Mouse (Mus musculus): ENCODE data around the gene Ppcs.

Ppcs gene

GRCm38 (mm10) chr4:119422294-119422964 lies at the start of gene Ppcs, which contains the start of gene Zmynd12:
Gene Ppcs (minus strand): TSS chr4:119422420.
Gene Zmynd12 (plus strand): TSS chr4:119422814.
- in situ Hi-C loops (cut with MboI; ENCODE audit: low pct_unique_long_range_greater_than_20kb in 1 of 2, low sequenced_read_pairs in 2 of 2, unreplicated experiment in 1 of 2) = no loop called here

GRCm38 (mm10) chr4:119467720-119468380 lies 45.6 kb upstream of the Ppcs start:
- in situ Hi-C loops (cut with MboI; ENCODE audit: low pct_unique_long_range_greater_than_20kb in 1 of 2, low sequenced_read_pairs in 2 of 2, unreplicated experiment in 1 of 2) = no loop called here

- in situ Hi-C loops (cut with MboI; ENCODE audit: low pct_unique_long_range_greater_than_20kb in 1 of 2, low sequenced_read_pairs in 2 of 2, unreplicated experiment in 1 of 2) = no loop called here
Observed at GRCm38 (mm10) chr4:119465841-119466240, 43.6 kb upstream of the Ppcs start.

GRCm38 (mm10) chr4:119463756-119464419 lies 41.7 kb upstream of the Ppcs start:
- in situ Hi-C loops (cut with MboI; ENCODE audit: low pct_unique_long_range_greater_than_20kb in 1 of 2, low sequenced_read_pairs in 2 of 2, unreplicated experiment in 1 of 2) = no loop called here

GRCm38 (mm10) chr4:119462858-119463755 lies 40.9 kb upstream of the Ppcs start:
- in situ Hi-C loops (cut with MboI; ENCODE audit: low pct_unique_long_range_greater_than_20kb in 1 of 2, low sequenced_read_pairs in 2 of 2, unreplicated experiment in 1 of 2) = no loop called here

GRCm38 (mm10) chr4:119462457-119462856 lies 40.2 kb upstream of the Ppcs start:
- in situ Hi-C loops (cut with MboI; ENCODE audit: low pct_unique_long_range_greater_than_20kb in 1 of 2, low sequenced_read_pairs in 2 of 2, unreplicated experiment in 1 of 2) = no loop called here

- in situ Hi-C loops (cut with MboI; ENCODE audit: low pct_unique_long_range_greater_than_20kb in 1 of 2, low sequenced_read_pairs in 2 of 2, unreplicated experiment in 1 of 2) = no loop called here
Observed at GRCm38 (mm10) chr4:119460728-119461141, 38.5 kb upstream of the Ppcs start.

GRCm38 (mm10) chr4:119460296-119460695 lies 38.1 kb upstream of the Ppcs start:
- in situ Hi-C loops (cut with MboI; ENCODE audit: low pct_unique_long_range_greater_than_20kb in 1 of 2, low sequenced_read_pairs in 2 of 2, unreplicated experiment in 1 of 2) = no loop called here

GRCm38 (mm10) chr4:119453533-119453932 lies 31.3 kb upstream of the Ppcs start:
- in situ Hi-C loops (cut with MboI; ENCODE audit: low pct_unique_long_range_greater_than_20kb in 1 of 2, low sequenced_read_pairs in 2 of 2, unreplicated experiment in 1 of 2) = loop anchor here in 1 of 2 experiments (10.0 kb wide), 1 partner anchor 221 kb away; no protein-coding TSS in a partner anchor

GRCm38 (mm10) chr4:119453128-119453527 lies 30.9 kb upstream of the Ppcs start:
- in situ Hi-C loops (cut with MboI; ENCODE audit: low pct_unique_long_range_greater_than_20kb in 1 of 2, low sequenced_read_pairs in 2 of 2, unreplicated experiment in 1 of 2) = loop anchor here in 1 of 2 experiments (10.0 kb wide), 1 partner anchor 222 kb away; no protein-coding TSS in a partner anchor

- in situ Hi-C loops (cut with MboI; ENCODE audit: low pct_unique_long_range_greater_than_20kb in 1 of 2, low sequenced_read_pairs in 2 of 2, unreplicated experiment in 1 of 2) = loop anchor here in 1 of 2 experiments (10.0 kb wide), 1 partner anchor 224 kb away; no protein-coding TSS in a partner anchor
Observed at GRCm38 (mm10) chr4:119450436-119450835, 28.2 kb upstream of the Ppcs start.

- in situ Hi-C loops (cut with MboI; ENCODE audit: low pct_unique_long_range_greater_than_20kb in 1 of 2, low sequenced_read_pairs in 2 of 2, unreplicated experiment in 1 of 2) = no loop called here
Observed at GRCm38 (mm10) chr4:119447786-119448185, 25.6 kb upstream of the Ppcs start.

- in situ Hi-C loops (cut with MboI; ENCODE audit: low pct_unique_long_range_greater_than_20kb in 1 of 2, low sequenced_read_pairs in 2 of 2, unreplicated experiment in 1 of 2) = no loop called here
Observed at GRCm38 (mm10) chr4:119447261-119447660, 25.0 kb upstream of the Ppcs start.

GRCm38 (mm10) chr4:119442539-119442938 lies 20.3 kb upstream of the Ppcs start:
- in situ Hi-C loops (cut with MboI; ENCODE audit: low pct_unique_long_range_greater_than_20kb in 1 of 2, low sequenced_read_pairs in 2 of 2, unreplicated experiment in 1 of 2) = no loop called here

- in situ Hi-C loops (cut with MboI; ENCODE audit: low pct_unique_long_range_greater_than_20kb in 1 of 2, low sequenced_read_pairs in 2 of 2, unreplicated experiment in 1 of 2) = no loop called here
Observed at GRCm38 (mm10) chr4:119441836-119442235, 19.6 kb upstream of the Ppcs start.

GRCm38 (mm10) chr4:119437936-119438335 lies 15.7 kb upstream of the Ppcs start:
- in situ Hi-C loops (cut with MboI; ENCODE audit: low pct_unique_long_range_greater_than_20kb in 1 of 2, low sequenced_read_pairs in 2 of 2, unreplicated experiment in 1 of 2) = loop anchor here in 1 of 2 experiments (10.0 kb wide), 1 partner anchor 227 kb away; no protein-coding TSS in a partner anchor

- in situ Hi-C loops (cut with MboI; ENCODE audit: low pct_unique_long_range_greater_than_20kb in 1 of 2, low sequenced_read_pairs in 2 of 2, unreplicated experiment in 1 of 2) = loop anchor here in 1 of 2 experiments (10.0 kb wide), 1 partner anchor 234 kb away; no protein-coding TSS in a partner anchor
Observed at GRCm38 (mm10) chr4:119430678-119431077, 8.5 kb upstream of the Ppcs start.

- in situ Hi-C loops (cut with MboI; ENCODE audit: low pct_unique_long_range_greater_than_20kb in 1 of 2, low sequenced_read_pairs in 2 of 2, unreplicated experiment in 1 of 2) = no loop called here
Observed at GRCm38 (mm10) chr4:119427680-119428079, 5.5 kb upstream of the Ppcs start.

Measured in mouse embryonic stem cell (cell line).